Comparison of ENCODE assay signal across 8 mouse cellular contexts in genomic region chr4:106708408-106708807, GRCm38 (mm10). TPM values are rescaled to one million over a fixed set of nuclear protein-coding genes. Genes with fewer than 3 reads are reported as not detected.
DNase-seq lines count a peak whose midpoint lies in the region; ATAC-seq and TF ChIP-seq lines count a peak whose summit lies in the region.

No protein-coding gene starts in this region.

- WGBS in forebrain, embryonic 16.5 days: 0% methylated on average over 8 of the region's 8 CpGs
- whole genome bisulfite sequencing in lung, embryonic 16.5 days: 6% methylated on average over 8 of the region's 8 CpGs

- no peak overlapping the region for H3K4me3 ChIP-seq in G1E (ENCODE audit: low read depth, low read length)
- H3K4me3 ChIP-seq in forebrain, embryonic 16.5 days (replicated peaks; ENCODE audit: low read length): no peak overlapping the region
- H3K4me3 ChIP-seq in lung, embryonic 16.5 days (ENCODE audit: low read length): no peak overlapping the region

- no peak overlapping the region for H3K4me2 ChIP-seq in forebrain, embryonic 16.5 days (ENCODE audit: low read length)
- H3K4me2 ChIP-seq in lung, embryonic 16.5 days (ENCODE audit: low read depth, low read length): peak overlapping the region; percentile 42

- H3K27me3 ChIP-seq in G1E (ENCODE audit: insufficient read depth, low read length): peaks cover 54% of the 10 kb centered on the region
- H3K27me3 ChIP-seq in forebrain, embryonic 16.5 days (replicated peaks; ENCODE audit: control insufficient read depth, insufficient read depth, low read length): no peaks in the 10 kb centered on the region
- no peaks in the 10 kb centered on the region for H3K27me3 ChIP-seq in lung, embryonic 16.5 days (ENCODE audit: control insufficient read depth, insufficient read depth, low read depth, low read length)

- no peak for ATAC-seq in G1E (ENCODE audit: extremely low read depth, insufficient number of reproducible peaks, low FRiP score, poor library complexity, severe bottlenecking)
- ATAC-seq in forebrain, embryonic 16.5 days: peak; percentile 26
- ATAC-seq in lung, embryonic 16.5 days (ENCODE audit: low read depth): peak; percentile 47

- no peaks in the 10 kb centered on the region for H3K36me3 ChIP-seq in G1E (replicated peaks)
- H3K36me3 ChIP-seq in forebrain, embryonic 16.5 days (ENCODE audit: control insufficient read depth, insufficient read depth): no peaks in the 10 kb centered on the region
- H3K36me3 ChIP-seq in lung, embryonic 16.5 days (ENCODE audit: control insufficient read depth, insufficient read depth, low read length): no peaks in the 10 kb centered on the region

- H3K4me1 ChIP-seq in G1E (ENCODE audit: insufficient read depth, low read depth, low read length): peaks cover 2% of the 10 kb centered on the region; the same call in 1 of the 2 replicates
- peaks cover 18% of the 10 kb centered on the region for H3K4me1 ChIP-seq in forebrain, embryonic 16.5 days (replicated peaks; ENCODE audit: control insufficient read depth, insufficient read depth, low read length)
- H3K4me1 ChIP-seq in lung, embryonic 16.5 days (replicated peaks; ENCODE audit: control insufficient read depth, insufficient read depth, low read length): no peaks in the 10 kb centered on the region; the same call in 1 of the 2 replicates

- TF ChIP-seq CTCF in G1E (IDR thresholded peaks at IDR 0.05; ENCODE audit: low read depth, low read length): peak; percentile 95

- no peaks in the 10 kb centered on the region for H3K9me3 ChIP-seq in G1E (replicated peaks)
- H3K9me3 ChIP-seq in forebrain, embryonic 16.5 days (ENCODE audit: control insufficient read depth, low read length): no peaks in the 10 kb centered on the region
- H3K9me3 ChIP-seq in lung, embryonic 16.5 days (ENCODE audit: control insufficient read depth, low read length): no peaks in the 10 kb centered on the region

- no peak overlapping the region for H3K9ac ChIP-seq in forebrain, embryonic 16.5 days (replicated peaks; ENCODE audit: low read depth, low read length)
- 0 out of 2 replicates have a peak overlapping the region, but pooled peaks have one; percentile 21 for H3K9ac ChIP-seq in lung, embryonic 16.5 days (ENCODE audit: low read length)

- peak; percentile 66 for DNase-seq in G1E (ENCODE audit: low spot score)
- peak; percentile 69 for DNase-seq in cerebellum, adult 11 months
- peak; percentile 89 for DNase-seq in heart, postnatal 4 days
- DNase-seq in layer of hippocampus, adult 9-11 months: peak; percentile 61
- DNase-seq in ovary, postnatal 14 days (ENCODE audit: low spot score): peak; percentile 85
- peak; percentile 60 for DNase-seq in thymus, postnatal 0 days (ENCODE audit: low spot score)

- no peak overlapping the region for H3K27ac ChIP-seq in forebrain, embryonic 16.5 days (ENCODE audit: low read length)
- H3K27ac ChIP-seq in lung, embryonic 16.5 days (ENCODE audit: low read length): no peak overlapping the region

RNA-seq across cellular contexts. Expression of gene Mroh7, which starts 22.3 kb away (rescaled TPM):
- total RNA-seq in G1E (2014; fragmentation: Nextera tagmentation) (not detected in 2 replicates), G1E (2017) (0.06 and 0.11 TPM in 2 replicates)
- polyA plus RNA-seq in G1E (2012): not detected in 2 replicates
- polyA plus RNA-seq in forebrain, embryonic 16.5 days (2015; fragmentation: Nextera tagmentation; extraction: Ambion mirVana): 0.29 and 0.38 TPM in 2 replicates
- 1 to 10 TPM in 1 of 2 experiments, under 1 TPM in 1; 0.16 to 1.1 TPM for total RNA-seq in heart, postnatal 4 days (2021)
- 0.13 TPM in 1 of 2 replicates, not detected in the other for polyA plus RNA-seq in lung, embryonic 16.5 days (2015; fragmentation: Nextera tagmentation; extraction: Ambion mirVana)
- polyA plus RNA-seq in thymus, postnatal 0 days (2015; fragmentation: Nextera tagmentation; extraction: Ambion mirVana): not detected in 2 replicates

RNA-seq across cellular contexts. Expression of gene Fam151a, which starts 25.3 kb away (rescaled TPM):
- not detected in 2 replicates for total RNA-seq in G1E (2014; fragmentation: Nextera tagmentation)
- not detected in 2 replicates for total RNA-seq in G1E (2017)
- not detected in 2 replicates for polyA plus RNA-seq in G1E (2012)
- not detected in 2 replicates for polyA plus RNA-seq in forebrain, embryonic 16.5 days (2015; fragmentation: Nextera tagmentation; extraction: Ambion mirVana)
- under 1 TPM; 0.19 to 0.41 TPM for total RNA-seq in heart, postnatal 4 days (2021)
- 0.18 and 0.30 TPM in 2 replicates for polyA plus RNA-seq in lung, embryonic 16.5 days (2015; fragmentation: Nextera tagmentation; extraction: Ambion mirVana)
- 0.21 and 0.22 TPM in 2 replicates for polyA plus RNA-seq in thymus, postnatal 0 days (2015; fragmentation: Nextera tagmentation; extraction: Ambion mirVana)

RNA-seq across cellular contexts. Expression of gene Ttc4, which starts 29.7 kb away (rescaled TPM):
- total RNA-seq in G1E (2014; fragmentation: Nextera tagmentation) (73.6 and 90.8 TPM in 2 replicates), G1E (2017) (58.7 and 59.5 TPM in 2 replicates)
- polyA plus RNA-seq in G1E (2012): 5.6 and 16.6 TPM in 2 replicates
- polyA plus RNA-seq in forebrain, embryonic 16.5 days (2015; fragmentation: Nextera tagmentation; extraction: Ambion mirVana): 133 and 152 TPM in 2 replicates
- total RNA-seq in heart, postnatal 4 days (2021): 10 to 100 TPM; 21.6 to 23.9 TPM
- 89.7 and 92.3 TPM in 2 replicates for polyA plus RNA-seq in lung, embryonic 16.5 days (2015; fragmentation: Nextera tagmentation; extraction: Ambion mirVana)
- 61.4 TPM in 2 replicates for polyA plus RNA-seq in thymus, postnatal 0 days (2015; fragmentation: Nextera tagmentation; extraction: Ambion mirVana)

RNA-seq across cellular contexts. Expression of gene Pars2, which starts 57.5 kb away (rescaled TPM):
- total RNA-seq in G1E (2014; fragmentation: Nextera tagmentation) (8.7 and 10.7 TPM in 2 replicates), G1E (2017) (12.7 and 14.0 TPM in 2 replicates)
- 2.9 and 4.5 TPM in 2 replicates for polyA plus RNA-seq in G1E (2012)
- 12.6 and 12.8 TPM in 2 replicates for polyA plus RNA-seq in forebrain, embryonic 16.5 days (2015; fragmentation: Nextera tagmentation; extraction: Ambion mirVana)
- total RNA-seq in heart, postnatal 4 days (2021): 1 to 10 TPM; 6.7 to 7.4 TPM
- 12.2 and 13.2 TPM in 2 replicates for polyA plus RNA-seq in lung, embryonic 16.5 days (2015; fragmentation: Nextera tagmentation; extraction: Ambion mirVana)
- polyA plus RNA-seq in thymus, postnatal 0 days (2015; fragmentation: Nextera tagmentation; extraction: Ambion mirVana): 12.7 and 13.9 TPM in 2 replicates
